Mouse (Mus musculus): ENCODE data around the gene Ccdc186.
"Not testable (repeated sequence)": the region's sequence is repeated elsewhere in the genome, so short reads cannot be mapped to it uniquely, and the experiment has no call there.

Ccdc186 gene

GRCm38 (mm10) chr19:56801656-56802351 lies 20.2 kb downstream of the Ccdc186 start:
- no peak for DNase-seq (ENCODE audit: low spot score)

- no peak for DNase-seq (ENCODE audit: low spot score)
Observed at GRCm38 (mm10) chr19:56800930-56801655, 20.9 kb downstream of the Ccdc186 start.

GRCm38 (mm10) chr19:56800226-56800625 lies 21.8 kb downstream of the Ccdc186 start:
- DNase-seq (ENCODE audit: low spot score), result no peak

- DNase-seq (ENCODE audit: low spot score), result no peak
Observed at GRCm38 (mm10) chr19:56797376-56797775, 24.6 kb downstream of the Ccdc186 start.

GRCm38 (mm10) chr19:56788952-56789351 lies 33.0 kb downstream of the Ccdc186 start:
- no peak for DNase-seq (ENCODE audit: low spot score)

- DNase-seq (ENCODE audit: low spot score), result no peak
Observed at GRCm38 (mm10) chr19:56787911-56788310, 34.1 kb downstream of the Ccdc186 start.

GRCm38 (mm10) chr19:56778532-56778931 lies 43.5 kb downstream of the Ccdc186 start:
- not testable (repeated sequence) for DNase-seq (ENCODE audit: low spot score)

- DNase-seq (ENCODE audit: low spot score), result peak; percentile 33
Observed at GRCm38 (mm10) chr19:56776719-56777382, 45.1 kb downstream of the Ccdc186 start.

- no peak for DNase-seq (ENCODE audit: low spot score)
Observed at GRCm38 (mm10) chr19:56775893-56776718, 45.9 kb downstream of the Ccdc186 start.

GRCm38 (mm10) chr19:56774971-56775892 lies 46.8 kb downstream of the Ccdc186 start:
- no peak for DNase-seq (ENCODE audit: low spot score)

- DNase-seq (ENCODE audit: low spot score), result no peak
Observed at GRCm38 (mm10) chr19:56774408-56774962, 47.5 kb downstream of the Ccdc186 start.

- no peak for DNase-seq (ENCODE audit: low spot score)
Observed at GRCm38 (mm10) chr19:56773393-56773971, 48.5 kb downstream of the Ccdc186 start.

- DNase-seq (ENCODE audit: low spot score), result no peak
Observed at GRCm38 (mm10) chr19:56772158-56772557, 49.8 kb downstream of the Ccdc186 start.

- no peak for DNase-seq (ENCODE audit: low spot score)
Observed at GRCm38 (mm10) chr19:56769024-56769423, 53.0 kb downstream of the Ccdc186 start.

- DNase-seq (ENCODE audit: low spot score), result no peak
Observed at GRCm38 (mm10) chr19:56762686-56763085, 59.3 kb downstream of the Ccdc186 start.

- no peak for DNase-seq (ENCODE audit: low spot score)
Observed at GRCm38 (mm10) chr19:56761727-56762126, 60.3 kb downstream of the Ccdc186 start.

GRCm38 (mm10) chr19:56761096-56761495 lies 60.9 kb downstream of the Ccdc186 start:
- no peak for DNase-seq (ENCODE audit: low spot score)

GRCm38 (mm10) chr19:56760306-56760940 lies 61.6 kb downstream of the Ccdc186 start:
- no peak for DNase-seq (ENCODE audit: low spot score)

GRCm38 (mm10) chr19:56759740-56760139 lies 62.2 kb downstream of the Ccdc186 start:
- no peak for DNase-seq (ENCODE audit: low spot score)

- DNase-seq (ENCODE audit: low spot score), result no peak
Observed at GRCm38 (mm10) chr19:56758311-56758710, 63.7 kb downstream of the Ccdc186 start.
